Mouse (Mus musculus): ENCODE results near the gene Ttc9c. TPM values are rescaled to one million over a fixed set of nuclear protein-coding genes. Genes with fewer than 3 reads are reported as not detected.
"Not testable (repeated sequence)": the region's sequence is repeated elsewhere in the genome, so short reads cannot be mapped to it uniquely, and the experiment has no call there.

Ttc9c gene
- 28.6 and 31.0 TPM in 2 replicates for total RNA-seq (2015)
- 53.6 and 63.7 TPM in 2 replicates for total RNA-seq (2017)

DNA sequence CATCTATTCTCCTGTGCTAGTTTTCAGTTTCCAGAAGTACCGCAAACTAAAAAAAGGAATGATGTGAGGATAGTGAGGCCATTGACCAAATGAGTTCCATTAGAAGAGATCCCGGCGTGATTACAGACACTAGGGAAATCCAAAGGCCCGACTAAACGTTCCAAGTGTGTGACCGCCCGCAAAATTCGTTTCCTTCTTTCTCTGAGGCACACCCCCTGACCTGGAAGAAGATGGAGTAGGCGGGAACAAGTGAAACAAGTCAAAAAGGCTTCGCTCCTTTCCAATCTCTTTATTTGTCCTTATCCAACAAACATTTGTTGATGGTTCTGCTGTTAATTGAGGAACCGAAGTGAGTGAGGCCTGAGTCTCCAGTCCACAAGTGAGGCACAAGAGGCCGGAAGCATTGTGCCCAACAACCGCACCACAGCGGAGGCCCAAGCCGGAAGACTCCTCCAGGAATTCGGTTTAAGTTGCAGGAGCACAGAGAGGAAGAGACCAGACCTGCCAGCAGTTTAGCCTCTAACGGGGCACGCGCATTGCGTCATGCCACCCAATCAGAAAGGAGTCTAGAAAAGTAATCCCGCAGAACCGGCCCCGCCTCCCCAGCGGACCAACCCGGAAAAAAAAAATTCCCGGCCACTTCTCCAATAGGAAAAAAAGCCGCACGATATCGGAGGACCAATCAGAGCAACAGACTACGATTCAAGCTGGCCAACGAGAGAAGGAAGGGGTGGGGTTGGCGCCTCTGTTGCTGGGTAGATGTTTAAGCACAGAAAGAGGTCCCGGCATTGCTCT, at the start of gene Ttc9c:
TSS of gene Ttc9c (minus strand) at position 533 of the 795 bp plus-strand sequence.
- ATAC-seq (ENCODE audit: poor library complexity, severe bottlenecking), result peak; percentile 74

DNA sequence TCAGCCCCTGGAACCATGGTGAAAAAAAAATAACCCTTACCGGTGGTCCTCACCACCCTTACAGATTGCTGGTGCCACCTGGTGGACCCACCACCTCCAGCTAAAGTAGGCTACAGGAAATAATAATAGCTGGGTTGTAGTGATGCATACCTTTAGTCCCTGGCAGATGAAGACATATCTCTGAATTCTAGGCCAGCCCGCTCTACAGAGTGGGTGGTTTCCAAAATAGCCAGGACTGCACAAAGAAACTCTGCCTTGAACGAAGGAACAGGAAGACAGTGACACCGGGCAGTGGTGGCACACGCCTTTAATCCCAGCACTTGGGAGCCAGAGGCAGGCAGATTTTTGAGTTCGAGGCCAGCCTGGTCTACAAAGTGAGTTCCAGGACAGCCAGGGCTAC, 45.1 kb upstream of the Ttc9c start:
- ATAC-seq (ENCODE audit: poor library complexity, severe bottlenecking), result no peak

DNA sequence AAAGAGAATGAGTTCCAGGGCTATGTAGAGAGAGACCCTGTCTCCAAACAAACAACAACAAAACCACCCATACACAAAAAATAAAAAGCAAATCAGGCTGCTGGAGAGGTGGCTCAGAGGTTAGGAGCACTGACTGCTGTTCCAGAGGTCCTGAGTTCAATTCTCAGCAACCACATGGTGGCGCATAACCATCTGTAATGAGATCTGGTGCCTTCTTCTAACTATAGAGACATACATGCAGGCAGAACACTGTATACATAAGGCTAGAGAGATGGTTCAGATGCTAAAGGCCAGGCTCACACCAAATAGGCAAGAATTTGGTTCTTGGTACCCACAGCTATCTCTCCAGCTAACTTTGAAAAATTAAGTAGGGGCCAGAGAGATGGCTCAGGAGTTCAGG, 39.9 kb upstream of the Ttc9c start:
- ATAC-seq (ENCODE audit: poor library complexity, severe bottlenecking), result no peak

DNA sequence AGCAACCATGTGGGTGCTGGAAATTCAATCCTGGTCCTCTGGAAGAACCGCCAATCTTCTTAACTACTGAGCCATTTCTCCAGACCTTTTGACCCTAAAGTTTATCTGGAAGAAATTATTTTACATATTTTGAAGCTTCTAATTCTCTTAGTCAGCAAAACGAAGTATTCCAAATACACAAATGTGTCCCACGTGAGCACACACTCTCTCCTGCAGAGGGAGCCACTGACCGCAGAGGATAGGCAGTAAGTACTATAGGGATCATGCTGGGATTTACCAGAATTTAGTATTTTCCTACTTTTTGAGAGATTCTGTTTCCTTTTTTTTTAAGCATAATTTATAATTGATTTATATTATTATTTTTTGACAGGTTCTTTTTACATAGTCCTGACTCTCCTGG, 38.6 kb upstream of the Ttc9c start:
- ATAC-seq (ENCODE audit: poor library complexity, severe bottlenecking), result peak; percentile 52; the same call in 1 of the 2 replicates

DNA sequence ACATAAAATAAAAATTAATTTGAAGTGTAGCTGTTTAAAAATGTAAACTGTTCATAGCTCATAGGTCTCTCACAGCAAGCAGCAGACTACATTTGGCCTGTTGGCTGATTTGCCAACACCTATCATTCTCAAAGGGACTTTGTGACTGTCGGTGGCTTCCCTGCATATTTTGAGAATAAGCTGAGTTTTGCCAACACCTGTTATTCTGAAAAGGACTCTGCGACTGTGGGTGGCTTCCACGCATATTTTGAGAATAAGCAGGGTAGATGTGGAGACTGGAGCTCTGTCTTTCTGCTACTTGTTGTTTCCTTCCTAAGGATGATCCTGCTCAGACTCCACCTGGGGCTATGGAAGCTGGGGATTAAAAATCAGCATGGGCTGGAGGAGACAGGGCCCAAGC, 34.0 kb upstream of the Ttc9c start:
- no peak for ATAC-seq (ENCODE audit: poor library complexity, severe bottlenecking)

DNA sequence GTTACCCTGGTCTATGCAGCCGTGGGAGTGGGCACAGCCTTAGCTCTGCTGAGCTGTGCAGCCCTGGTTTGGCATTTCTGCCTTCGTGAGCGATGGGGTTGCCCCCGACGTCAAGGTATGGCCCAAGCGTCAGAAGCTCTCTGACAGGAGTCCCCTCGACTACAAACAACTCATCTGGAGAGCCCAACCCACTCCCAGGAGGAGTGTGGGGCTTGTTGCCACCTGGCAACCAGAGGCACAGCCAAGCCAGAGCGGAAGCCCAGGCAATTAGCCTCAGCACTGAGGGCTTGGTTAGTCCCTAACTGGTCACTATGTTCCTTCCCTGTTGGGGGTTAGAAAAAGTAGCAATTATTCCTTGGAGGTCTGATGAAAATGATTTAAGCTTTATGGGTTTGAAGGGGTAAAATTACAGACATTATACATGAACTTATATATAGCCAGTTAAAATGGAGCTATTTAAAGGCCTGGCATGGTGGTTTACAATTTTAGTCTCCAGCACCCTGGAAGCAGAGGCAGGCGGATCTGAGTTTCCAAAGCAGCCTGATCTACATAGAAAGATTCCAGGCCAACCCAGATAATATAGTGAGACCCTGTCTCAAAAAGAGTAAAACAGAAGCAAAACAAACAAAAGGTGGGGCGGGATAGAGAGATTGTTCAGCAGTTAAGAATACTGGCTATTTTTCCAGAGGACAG, 33.2 kb upstream of the Ttc9c start:
- ATAC-seq (ENCODE audit: poor library complexity, severe bottlenecking), result no peak

DNA sequence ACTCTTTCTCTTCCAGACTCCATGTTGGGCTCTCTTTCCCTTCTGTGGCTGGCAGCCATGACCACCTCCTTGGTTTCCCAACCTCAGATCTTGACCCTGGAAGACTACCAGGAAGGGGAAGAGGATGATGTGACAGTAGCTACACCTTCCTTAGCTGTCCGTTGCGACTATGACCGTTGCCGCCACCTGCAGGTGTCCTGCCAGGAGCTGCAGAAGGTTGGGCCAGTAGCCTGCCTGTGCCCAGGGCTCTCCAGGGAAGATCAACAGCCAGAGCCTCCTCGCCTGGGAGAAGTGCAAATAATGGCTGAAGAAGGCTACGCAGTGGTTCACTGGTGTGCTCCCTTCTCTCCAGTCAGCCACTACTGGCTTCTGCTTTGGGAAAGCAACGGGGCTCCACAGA, 32.5 kb upstream of the Ttc9c start:
- ATAC-seq (ENCODE audit: poor library complexity, severe bottlenecking), result no peak

DNA sequence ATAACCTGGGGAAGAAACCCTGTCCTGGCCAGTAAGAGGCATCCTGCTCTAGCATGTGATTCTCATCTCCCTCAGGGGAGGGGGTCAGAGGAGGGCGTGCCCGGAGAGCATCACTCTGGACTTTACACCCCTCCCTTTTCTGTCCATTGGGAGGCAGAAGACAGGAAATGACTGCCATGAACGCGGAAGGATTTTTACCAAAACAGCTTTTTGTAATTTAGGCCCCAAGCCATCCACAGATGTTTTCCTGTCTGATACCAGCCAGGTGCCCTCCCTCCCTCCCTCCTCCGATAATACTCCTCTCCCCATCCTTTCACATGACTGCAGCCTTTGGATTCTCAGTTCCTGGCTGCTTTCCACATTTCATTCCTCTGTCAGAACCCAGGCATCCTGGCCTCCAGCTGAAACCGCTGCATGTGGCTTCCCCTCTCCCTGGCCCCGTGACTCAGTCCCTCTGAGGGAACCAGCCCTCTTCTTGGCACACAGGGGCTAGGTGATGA, 31.3 kb upstream of the Ttc9c start, which contains the start of gene Lrrn4cl:
TSS of gene Lrrn4cl (plus strand) at position 367 of the 500 bp plus-strand sequence.
- ATAC-seq (ENCODE audit: poor library complexity, severe bottlenecking), result no peak

DNA sequence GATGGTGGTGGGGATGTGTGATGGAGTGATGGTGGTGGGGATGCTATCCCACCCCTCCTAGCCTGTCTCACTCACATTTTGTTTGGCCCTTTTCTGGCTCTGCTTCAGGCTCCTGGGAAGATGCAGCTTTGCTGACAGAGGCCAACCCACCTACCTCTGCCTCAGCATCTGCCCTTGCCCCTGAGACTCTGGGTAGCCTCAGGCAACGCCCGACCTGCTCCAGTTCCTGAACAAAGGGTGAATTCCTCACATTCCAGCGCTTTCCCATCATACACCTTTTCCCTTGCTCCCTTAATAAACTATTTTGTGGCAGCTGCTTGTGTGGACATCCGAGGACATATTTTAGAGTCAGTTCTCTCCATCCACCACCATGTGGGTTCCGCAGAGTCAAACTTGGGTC, 29.2 kb upstream of the Ttc9c start:
- ATAC-seq (ENCODE audit: poor library complexity, severe bottlenecking), result no peak

DNA sequence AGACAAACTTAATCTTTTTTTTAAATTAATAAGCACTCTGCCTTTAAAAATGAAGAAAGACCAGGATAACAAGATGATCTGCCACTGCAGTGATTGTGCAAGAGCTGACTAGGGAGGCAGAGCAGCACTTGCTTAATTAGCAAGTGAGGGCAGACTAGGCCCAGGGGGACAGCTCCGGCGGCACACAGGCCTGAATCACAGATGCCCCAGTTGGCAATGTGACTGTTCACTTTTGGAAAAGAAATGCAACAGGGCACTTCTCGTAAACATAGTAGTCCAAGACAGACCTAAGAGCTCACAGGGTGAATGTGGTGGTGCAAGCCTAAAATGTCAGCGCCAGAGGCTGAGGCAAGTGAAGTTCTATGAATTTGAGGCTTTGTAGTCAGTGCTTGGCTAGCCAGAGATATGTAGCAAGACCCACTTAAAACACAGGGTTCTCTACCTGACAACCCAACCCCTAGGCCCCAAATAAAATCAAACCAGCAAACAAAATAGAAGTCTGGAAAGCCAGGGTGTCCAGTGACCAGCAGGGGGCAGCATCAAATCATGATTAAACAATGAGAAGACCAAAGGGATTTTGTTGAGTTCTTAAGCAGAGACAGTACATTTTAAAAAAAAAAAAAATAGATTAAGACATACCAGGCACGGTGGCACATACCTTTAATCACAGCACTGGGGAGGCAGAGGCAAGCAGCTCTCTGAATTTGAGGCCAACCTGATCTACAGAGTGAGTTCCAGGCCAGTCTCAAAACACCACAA, 25.4 kb upstream of the Ttc9c start:
- ATAC-seq (ENCODE audit: poor library complexity, severe bottlenecking), result peak; percentile 64

DNA sequence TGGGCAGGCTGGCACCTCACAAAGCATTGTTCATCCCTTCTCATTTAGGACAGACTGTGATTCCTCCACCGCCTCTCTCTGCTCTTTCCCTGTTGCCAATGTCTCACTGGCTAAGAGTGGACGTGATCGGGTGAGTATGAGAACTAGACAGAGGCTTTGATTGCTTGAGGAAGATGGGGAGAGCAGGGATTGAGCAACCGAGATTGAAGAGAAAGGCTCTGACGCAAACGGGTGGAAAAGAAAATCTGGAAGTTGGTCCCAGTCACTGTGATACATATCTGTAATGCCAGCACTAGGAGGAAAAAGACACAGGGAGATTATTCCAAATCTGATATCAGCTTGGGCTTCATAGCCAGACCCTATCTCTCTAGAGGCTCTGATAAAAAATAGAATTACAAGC, 23.8 kb upstream of the Ttc9c start:
- no peak for ATAC-seq (ENCODE audit: poor library complexity, severe bottlenecking)

DNA sequence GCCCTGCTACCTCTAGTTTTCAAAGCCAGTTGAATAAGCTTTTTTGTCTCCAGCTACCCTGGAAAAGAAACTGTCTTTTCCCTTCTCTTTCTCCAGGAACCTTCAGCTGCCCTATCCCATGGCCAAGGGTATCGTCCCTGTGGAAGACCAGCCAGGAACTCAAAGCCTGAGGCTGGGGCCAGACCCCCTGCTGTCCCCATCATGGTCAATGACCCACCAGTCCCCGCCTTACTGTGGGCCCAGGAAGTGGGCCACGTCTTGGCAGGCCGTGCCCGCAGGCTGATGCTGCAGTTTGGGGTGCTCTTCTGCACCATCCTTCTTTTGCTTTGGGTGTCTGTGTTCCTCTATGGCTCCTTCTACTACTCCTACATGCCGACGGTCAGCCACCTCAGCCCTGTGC, 21.9 kb upstream of the Ttc9c start:
- no peak for ATAC-seq (ENCODE audit: poor library complexity, severe bottlenecking)

DNA sequence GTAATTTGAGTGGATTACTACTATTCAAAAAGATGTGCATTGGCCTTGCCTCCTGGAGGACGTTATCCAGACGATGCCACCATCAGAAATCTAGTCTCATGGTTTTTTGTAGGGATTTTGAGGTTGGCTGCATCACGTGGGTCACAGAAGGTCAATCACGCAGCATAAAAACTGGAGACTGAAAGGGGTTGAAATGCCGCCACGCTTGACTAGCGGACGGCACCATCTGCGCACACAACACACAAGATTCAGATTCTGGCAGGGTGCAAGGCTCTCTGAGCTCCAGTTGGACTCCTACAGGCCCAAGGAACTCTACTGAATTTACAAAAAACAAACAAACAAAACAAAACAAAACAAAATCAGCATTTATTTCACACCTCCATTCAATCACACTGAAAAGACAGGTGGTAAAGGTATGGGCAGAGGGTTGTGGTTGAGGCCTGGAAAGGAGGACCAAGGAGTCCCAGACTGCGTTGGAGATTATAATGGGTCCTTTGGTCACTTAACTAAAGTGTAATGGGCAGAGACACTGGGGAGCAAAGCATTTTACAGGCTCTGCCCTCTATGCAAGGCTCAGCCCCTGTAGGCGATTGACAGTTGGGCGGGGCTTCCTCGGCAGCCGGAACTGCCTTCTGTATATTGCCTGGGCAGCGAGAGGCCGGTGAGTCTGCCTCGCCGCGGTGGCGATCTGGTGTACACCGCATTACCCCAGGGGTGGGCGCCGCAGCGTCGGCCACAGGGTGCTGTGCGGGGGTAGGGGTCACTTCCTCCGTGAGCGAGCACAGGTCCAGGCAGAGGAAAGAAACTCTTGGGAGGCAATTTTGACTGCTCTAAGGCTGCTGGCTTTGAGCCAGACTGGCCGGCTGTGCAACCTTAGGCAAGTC, 21.0 kb upstream of the Ttc9c start:
- peak; percentile 78 for ATAC-seq (ENCODE audit: poor library complexity, severe bottlenecking)

DNA sequence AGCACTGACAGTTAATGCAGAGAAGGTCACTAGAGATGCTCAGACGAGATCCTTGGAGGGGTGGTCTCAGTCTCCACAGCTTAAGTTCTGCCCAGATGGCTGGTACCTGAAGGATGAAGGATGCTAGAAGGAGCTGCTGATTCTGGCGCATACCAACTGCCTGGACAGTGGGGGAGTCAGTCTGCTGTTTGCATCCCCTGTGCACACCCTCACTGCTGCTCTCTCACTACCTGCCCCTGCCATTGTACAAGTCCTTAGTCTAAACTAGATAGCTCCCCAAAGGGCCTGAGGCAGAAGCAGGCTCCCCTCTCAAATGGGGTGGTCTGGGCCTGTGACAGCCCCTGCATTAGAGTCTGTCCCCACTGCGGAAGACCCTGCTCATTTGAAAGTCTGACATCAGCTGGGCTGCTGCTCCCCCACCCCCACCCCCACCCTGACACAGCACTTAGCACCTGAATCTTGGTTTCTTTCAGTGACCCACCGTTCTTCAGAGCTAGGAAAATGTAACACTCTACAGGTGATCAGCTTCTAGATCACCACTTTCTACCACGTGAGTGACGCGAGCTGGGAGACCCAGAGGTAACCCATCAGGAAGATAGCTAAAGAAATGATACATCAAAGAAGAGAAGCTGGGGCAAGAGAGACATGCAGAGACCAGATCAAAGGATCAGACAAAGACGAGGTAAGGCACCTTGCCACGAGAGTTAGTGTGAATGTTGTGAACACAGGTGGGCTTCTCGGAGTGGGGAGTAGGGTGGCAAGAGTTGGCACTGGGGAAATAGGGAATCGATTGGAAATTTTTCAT, 20.2 kb upstream of the Ttc9c start, which contains the start of gene Gng3:
TSS of gene Gng3 (minus strand) at position 92 of the 805 bp plus-strand sequence.
- no peak for ATAC-seq (ENCODE audit: poor library complexity, severe bottlenecking)

DNA sequence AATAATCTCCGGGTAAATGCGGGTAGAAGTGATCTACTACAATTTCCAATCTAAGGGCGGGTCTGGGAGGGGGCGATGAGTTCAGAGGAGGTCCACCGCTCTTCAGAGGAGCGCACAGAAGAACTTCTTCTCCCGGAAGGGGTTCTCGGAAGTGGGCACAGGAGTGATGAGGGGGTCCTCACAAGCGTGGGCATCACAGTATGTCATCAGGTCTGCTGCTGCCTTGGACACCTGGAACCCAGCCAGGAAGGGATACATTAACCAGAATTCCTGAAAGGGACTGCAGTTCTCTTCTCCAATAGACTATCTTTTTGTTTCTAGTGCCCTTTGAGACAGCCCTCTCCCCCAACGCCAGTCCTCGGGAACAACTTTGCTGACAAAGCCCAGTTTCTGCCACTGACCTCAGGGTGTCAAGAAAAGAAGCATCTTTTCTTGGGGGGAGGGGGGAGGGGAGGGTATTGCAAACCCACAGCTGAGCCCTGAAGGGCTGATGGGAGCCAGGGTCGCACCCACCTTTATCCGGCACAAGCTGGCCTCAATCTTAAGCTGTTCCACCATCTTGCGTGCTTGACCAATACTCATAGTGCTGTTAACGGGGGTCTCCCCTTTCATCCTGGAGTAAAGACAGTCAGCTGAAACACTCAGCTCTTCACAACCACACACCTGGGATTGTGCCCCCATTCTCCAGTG, 19.1 kb upstream of the Ttc9c start:
- no peak for ATAC-seq (ENCODE audit: poor library complexity, severe bottlenecking)

DNA sequence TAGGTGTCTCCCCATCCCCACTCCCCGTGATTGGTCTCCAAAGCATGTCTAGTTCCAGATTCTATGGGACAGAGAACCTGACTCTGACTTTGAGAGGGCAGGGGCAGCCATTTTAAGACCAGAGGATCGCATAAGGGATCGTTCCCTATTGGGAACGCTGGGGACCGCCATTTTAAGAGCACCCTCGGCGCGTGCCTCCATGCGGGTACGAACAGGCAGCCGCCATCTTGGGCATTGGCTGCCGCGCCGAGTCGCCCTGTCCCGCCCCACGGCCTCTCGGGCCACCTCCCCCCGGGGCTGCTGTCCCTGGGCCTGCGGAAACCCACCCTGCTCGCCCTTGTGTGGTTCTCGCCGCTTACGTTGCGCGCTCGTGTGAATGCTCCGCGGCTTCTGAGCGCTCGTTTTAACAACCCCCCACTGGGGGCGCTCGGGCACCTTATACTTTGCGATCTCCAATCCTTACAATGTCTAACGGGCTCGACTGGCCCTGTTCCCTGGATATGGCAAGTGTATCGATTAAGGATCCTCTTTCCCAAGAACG, 18.2 kb upstream of the Ttc9c start, which contains the start of gene Bscl2:
TSS of gene Bscl2 (plus strand) at position 217 of the 541 bp plus-strand sequence.
- peak; percentile 79 for ATAC-seq (ENCODE audit: poor library complexity, severe bottlenecking)

DNA sequence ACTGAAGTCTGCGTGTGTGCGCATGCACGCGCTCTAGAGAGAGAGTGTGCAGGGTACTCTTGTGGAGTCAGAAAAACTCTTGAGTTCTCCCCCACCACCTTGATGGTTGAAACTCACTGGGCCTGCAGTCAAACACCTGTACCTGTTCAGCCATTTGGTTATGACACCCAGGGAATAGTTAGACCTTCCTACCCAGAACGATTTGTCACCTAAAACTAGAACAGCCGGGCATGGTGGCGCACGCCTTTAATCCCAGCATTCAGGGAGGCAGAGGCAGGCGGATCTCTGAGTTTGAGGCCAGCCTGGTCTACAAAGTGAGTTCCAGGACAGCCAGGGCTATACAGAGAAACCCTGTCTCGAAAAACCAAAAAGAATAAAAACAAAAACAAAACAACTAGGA, 17.2 kb upstream of the Ttc9c start:
- not testable (repeated sequence) for ATAC-seq (ENCODE audit: poor library complexity, severe bottlenecking)

DNA sequence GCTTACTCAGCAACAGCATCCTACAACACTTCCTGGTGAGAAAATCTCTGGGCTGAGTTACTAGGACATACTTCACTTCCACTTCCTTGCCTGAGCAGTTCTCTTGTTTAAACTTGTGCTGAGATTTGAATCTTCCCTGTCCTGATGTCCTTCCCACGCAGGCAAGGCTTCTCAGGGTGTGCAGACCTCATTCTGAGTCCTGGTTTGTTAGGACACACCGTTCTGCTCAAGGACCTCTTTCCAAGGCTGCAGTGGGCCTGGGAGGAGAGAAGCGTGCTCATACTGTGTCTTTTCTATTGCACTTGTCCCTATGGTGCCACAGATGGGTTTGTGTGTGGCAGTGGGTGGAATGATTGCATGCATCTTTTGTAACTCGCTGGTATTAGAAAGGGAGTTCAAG, 13.8 kb upstream of the Ttc9c start:
- ATAC-seq (ENCODE audit: poor library complexity, severe bottlenecking), result no peak

Measured in megakaryocyte, adult 5-6 weeks (primary cell).